Mouse (Mus musculus): ENCODE measurements around the gene Supt5.

The Supt5 gene

GRCm38 (mm10) chr7:28374647-28375046 is 36.1 kb upstream of the Supt5 start:
- no peak for DNase-seq (ENCODE audit: low spot score)

- DNase-seq (ENCODE audit: low spot score) = no peak
Observed at GRCm38 (mm10) chr7:28373891-28374495, 35.4 kb upstream of the Supt5 start.

- peak; percentile 69 for DNase-seq (ENCODE audit: low spot score)
Observed at GRCm38 (mm10) chr7:28373131-28373581, 34.6 kb upstream of the Supt5 start.

- peak; percentile 94 for DNase-seq (ENCODE audit: low spot score)
Observed at GRCm38 (mm10) chr7:28372251-28373108, 33.9 kb upstream of the Supt5 start, which contains the start of gene Plekhg2. Gene Plekhg2 (minus strand): TSS chr7:28372599.

GRCm38 (mm10) chr7:28371514-28371989 is 33.0 kb upstream of the Supt5 start:
- no peak for DNase-seq (ENCODE audit: low spot score)

GRCm38 (mm10) chr7:28370977-28371513 is 32.5 kb upstream of the Supt5 start:
- DNase-seq (ENCODE audit: low spot score) = no peak

- DNase-seq (ENCODE audit: low spot score) = no peak
Observed at GRCm38 (mm10) chr7:28370051-28370450, 31.5 kb upstream of the Supt5 start.

- DNase-seq (ENCODE audit: low spot score) = no peak
Observed at GRCm38 (mm10) chr7:28368276-28368920, 29.9 kb upstream of the Supt5 start.

- no peak for DNase-seq (ENCODE audit: low spot score)
Observed at GRCm38 (mm10) chr7:28367663-28368275, 29.2 kb upstream of the Supt5 start.

GRCm38 (mm10) chr7:28362441-28363060 is 24.0 kb upstream of the Supt5 start:
- DNase-seq (ENCODE audit: low spot score) = no peak

- DNase-seq (ENCODE audit: low spot score) = no peak
Observed at GRCm38 (mm10) chr7:28361647-28362341, 23.2 kb upstream of the Supt5 start.

GRCm38 (mm10) chr7:28360291-28360690 is 21.7 kb upstream of the Supt5 start:
- no peak for DNase-seq (ENCODE audit: low spot score)

GRCm38 (mm10) chr7:28359854-28360253 is 21.3 kb upstream of the Supt5 start:
- DNase-seq (ENCODE audit: low spot score) = no peak

GRCm38 (mm10) chr7:28358431-28358830 is 19.9 kb upstream of the Supt5 start:
- DNase-seq (ENCODE audit: low spot score) = no peak

- no peak for DNase-seq (ENCODE audit: low spot score)
Observed at GRCm38 (mm10) chr7:28357984-28358383, 19.4 kb upstream of the Supt5 start.

- no peak for DNase-seq (ENCODE audit: low spot score)
Observed at GRCm38 (mm10) chr7:28356981-28357380, 18.4 kb upstream of the Supt5 start.

GRCm38 (mm10) chr7:28355221-28355620 is 16.7 kb upstream of the Supt5 start:
- no peak for DNase-seq (ENCODE audit: low spot score)

- no peak for DNase-seq (ENCODE audit: low spot score)
Observed at GRCm38 (mm10) chr7:28354596-28354995, 16.1 kb upstream of the Supt5 start.

GRCm38 (mm10) chr7:28354113-28354581 is 15.6 kb upstream of the Supt5 start:
- DNase-seq (ENCODE audit: low spot score) = no peak

- DNase-seq (ENCODE audit: low spot score) = no peak
Observed at GRCm38 (mm10) chr7:28353267-28353666, 14.7 kb upstream of the Supt5 start.
